Mouse (Mus musculus): Measurements from ENCODE around the gene Gm4869. TPM values are rescaled to one million over a fixed set of nuclear protein-coding genes. Genes with fewer than 3 reads are reported as not detected.

Gene Gm4869
- polyA plus RNA-seq (2015; fragmentation: Nextera tagmentation; extraction: Ambion mirVana) = not detected in 2 replicates

DNA sequence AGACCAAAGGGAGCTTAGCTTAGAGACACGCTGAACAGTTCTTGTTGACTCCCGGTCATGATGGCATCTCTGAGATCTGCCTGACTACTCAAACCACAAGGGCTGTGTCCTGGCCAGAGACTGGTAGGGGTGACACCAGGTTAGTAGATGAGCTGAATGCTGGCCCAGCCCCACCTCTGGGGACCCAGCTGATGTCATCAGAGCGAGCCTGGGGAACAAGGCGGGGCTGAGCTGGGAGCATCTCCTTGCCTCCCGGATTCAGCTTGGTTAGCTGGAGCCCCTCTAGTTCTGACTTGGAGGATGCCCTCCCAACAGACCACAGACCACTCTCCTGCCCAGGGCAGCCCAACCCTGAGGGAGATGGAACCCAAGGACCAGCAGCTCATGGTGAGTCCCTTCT lies at the start of gene Gm4869:
Gene Gm4869, plus strand, starts transcription at position 301 of the 400 bp plus-strand sequence.
- Histone ChIP-seq H3K36me3 (ENCODE audit: control insufficient read depth, insufficient read depth) (peaks cover 33% of the 10 kb centered on the region), H3K27ac (ENCODE audit: low read length) (peak within 1 kb of the TSS; percentile 0; the same call in 1 of the 2 replicates), H3K9me3 (replicated peaks; ENCODE audit: control insufficient read depth, low read length) (no peaks in the 10 kb centered on the region), H3K27me3 (ENCODE audit: control insufficient read depth, insufficient read depth, low read length) (no peaks in the 10 kb centered on the region), H3K4me2 (ENCODE audit: low read depth, low read length) (no peak within 1 kb of the TSS), H3K9ac (ENCODE audit: low read length) (no peak within 1 kb of the TSS), H3K4me3 (ENCODE audit: low read length) (no peak within 1 kb of the TSS), H3K4me1 (ENCODE audit: control insufficient read depth, insufficient read depth, low read length) (peaks cover 5% of the 10 kb centered on the region)
- 87% methylated on average over 5 of the region's 5 CpGs for WGBS
- ATAC-seq (replicated peaks; ENCODE audit: extremely low read depth, insufficient read depth, low FRiP score) = no peak

DNA sequence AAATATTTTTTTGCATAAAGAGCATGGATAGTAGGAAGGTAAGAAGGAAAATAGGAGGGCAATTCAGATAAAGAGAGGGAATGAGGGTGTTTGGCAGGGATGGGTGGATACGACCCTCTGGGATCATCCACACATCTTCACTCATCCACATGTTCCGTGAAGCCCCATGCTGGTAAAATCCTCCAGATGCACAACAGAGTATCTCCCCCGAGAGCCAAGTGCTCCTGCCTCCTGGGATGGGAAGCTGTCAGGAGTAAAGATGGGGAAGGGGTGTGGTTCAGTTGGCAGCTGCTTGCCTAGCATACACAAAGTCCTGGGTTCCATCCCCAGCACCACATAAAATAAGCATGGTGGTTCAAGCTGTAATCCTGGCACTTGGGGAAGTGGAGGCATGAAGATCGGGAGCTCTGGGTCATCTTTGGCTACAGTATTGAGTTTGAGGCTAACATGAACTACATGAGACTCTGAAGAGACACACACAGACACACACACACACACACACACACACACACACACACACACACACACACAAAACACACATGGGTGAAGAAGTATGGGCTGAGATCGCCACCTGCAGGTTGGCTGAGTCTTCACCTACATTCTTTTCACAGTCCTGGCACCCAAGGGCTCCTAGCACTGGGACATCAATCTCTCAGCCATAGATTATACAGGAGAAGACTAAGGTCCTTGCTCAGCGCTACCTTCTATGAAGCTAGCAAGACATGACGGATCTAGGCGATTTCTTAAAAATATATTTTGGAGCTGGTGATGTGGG lies 49.1 kb upstream of the Gm4869 start:
- no peak overlapping the region for H3K4me2 ChIP-seq (ENCODE audit: low read depth, low read length)
- peaks cover 2% of the 10 kb centered on the region; the same call in 1 of the 2 replicates for H3K27me3 ChIP-seq (ENCODE audit: control insufficient read depth, insufficient read depth, low read length)
- no peak for ATAC-seq (replicated peaks; ENCODE audit: extremely low read depth, insufficient read depth, low FRiP score)
- no peaks in the 10 kb centered on the region for H3K36me3 ChIP-seq (ENCODE audit: control insufficient read depth, insufficient read depth)
- no peak overlapping the region for H3K4me3 ChIP-seq (ENCODE audit: low read length)
- no peaks in the 10 kb centered on the region for H3K4me1 ChIP-seq (ENCODE audit: control insufficient read depth, insufficient read depth, low read length)
- H3K27ac ChIP-seq (ENCODE audit: low read length) = no peak overlapping the region
- WGBS = 53% methylated on average over 8 of the region's 8 CpGs
- no peaks in the 10 kb centered on the region for H3K9me3 ChIP-seq (replicated peaks; ENCODE audit: control insufficient read depth, low read length)
- H3K9ac ChIP-seq (ENCODE audit: low read length) = no peak overlapping the region

DNA sequence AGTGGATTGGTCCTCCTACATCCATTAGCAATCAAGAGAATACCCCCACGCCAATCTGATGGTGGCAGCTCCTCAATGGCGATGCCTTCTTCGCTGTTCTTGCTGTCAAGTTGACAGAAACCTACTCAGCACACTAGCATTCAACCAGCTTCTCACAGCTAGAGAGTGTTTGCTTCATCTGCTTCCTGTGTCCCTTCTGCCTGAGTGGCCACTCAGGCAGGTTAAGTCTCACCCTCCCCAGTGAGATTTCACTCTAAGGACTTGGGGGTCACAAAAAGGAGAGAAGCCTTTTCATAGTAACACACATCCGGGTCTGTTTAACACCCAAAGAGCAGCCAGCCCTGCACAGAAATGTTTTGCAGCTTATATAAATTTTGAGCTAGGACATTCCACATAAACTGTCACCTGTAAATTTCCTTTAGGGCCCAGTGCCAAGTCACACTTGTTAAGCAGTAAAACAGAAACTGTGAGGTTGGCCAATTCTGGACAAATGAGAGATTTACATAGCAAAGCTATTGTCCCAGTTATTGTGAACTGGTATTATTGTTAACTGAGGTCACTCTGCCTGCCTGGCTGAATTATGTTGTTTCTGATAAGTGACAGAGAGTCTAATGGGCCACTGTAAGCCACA lies 42.7 kb upstream of the Gm4869 start:
- Histone ChIP-seq H3K4me2 (ENCODE audit: low read depth, low read length) (no peak overlapping the region), H3K27ac (ENCODE audit: low read length) (no peak overlapping the region), H3K9me3 (replicated peaks; ENCODE audit: control insufficient read depth, low read length) (0 out of 2 replicates have a peak, but pooled peaks cover 5% of the 10 kb centered on the region), H3K9ac (ENCODE audit: low read length) (no peak overlapping the region), H3K27me3 (ENCODE audit: control insufficient read depth, insufficient read depth, low read length) (peaks cover 2% of the 10 kb centered on the region; the same call in 1 of the 2 replicates), H3K4me1 (ENCODE audit: control insufficient read depth, insufficient read depth, low read length) (no peaks in the 10 kb centered on the region), H3K36me3 (ENCODE audit: control insufficient read depth, insufficient read depth) (no peaks in the 10 kb centered on the region), H3K4me3 (ENCODE audit: low read length) (no peak overlapping the region)
- ATAC-seq (replicated peaks; ENCODE audit: extremely low read depth, insufficient read depth, low FRiP score) = no peak
- 73% methylated on average over 4 of the region's 4 CpGs for WGBS

DNA sequence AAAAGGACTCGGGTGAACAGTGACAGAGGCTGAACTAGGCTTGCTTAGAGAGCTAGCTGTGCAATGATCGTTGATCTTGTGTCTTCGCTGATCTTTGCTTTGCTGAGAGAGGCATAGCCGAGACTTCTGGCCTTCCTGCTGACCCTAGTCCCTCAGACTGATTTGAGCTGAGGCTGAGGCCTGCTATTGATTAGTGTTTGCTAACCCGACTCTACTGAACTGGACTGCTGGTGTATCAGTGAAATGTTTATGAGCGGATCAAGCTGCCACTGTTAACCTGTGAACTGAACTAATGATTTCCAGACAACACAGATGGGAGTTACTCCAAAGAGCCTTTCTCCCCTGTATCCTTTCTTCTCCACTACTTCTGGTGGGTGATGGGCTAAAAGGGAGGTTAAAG lies 40.3 kb upstream of the Gm4869 start:
- H3K9me3 ChIP-seq (replicated peaks; ENCODE audit: control insufficient read depth, low read length) = peaks cover 9% of the 10 kb centered on the region; the same call in 1 of the 2 replicates
- H3K9ac ChIP-seq (ENCODE audit: low read length) = no peak overlapping the region
- H3K4me2 ChIP-seq (ENCODE audit: low read depth, low read length) = no peak overlapping the region
- no peak for ATAC-seq (replicated peaks; ENCODE audit: extremely low read depth, insufficient read depth, low FRiP score)
- no peaks in the 10 kb centered on the region for H3K36me3 ChIP-seq (ENCODE audit: control insufficient read depth, insufficient read depth)
- H3K27me3 ChIP-seq (ENCODE audit: control insufficient read depth, insufficient read depth, low read length) = no peaks in the 10 kb centered on the region
- H3K4me3 ChIP-seq (ENCODE audit: low read length) = no peak overlapping the region
- 79% methylated on average over 6 of the region's 6 CpGs for WGBS
- H3K27ac ChIP-seq (ENCODE audit: low read length) = no peak overlapping the region
- no peaks in the 10 kb centered on the region for H3K4me1 ChIP-seq (ENCODE audit: control insufficient read depth, insufficient read depth, low read length)

DNA sequence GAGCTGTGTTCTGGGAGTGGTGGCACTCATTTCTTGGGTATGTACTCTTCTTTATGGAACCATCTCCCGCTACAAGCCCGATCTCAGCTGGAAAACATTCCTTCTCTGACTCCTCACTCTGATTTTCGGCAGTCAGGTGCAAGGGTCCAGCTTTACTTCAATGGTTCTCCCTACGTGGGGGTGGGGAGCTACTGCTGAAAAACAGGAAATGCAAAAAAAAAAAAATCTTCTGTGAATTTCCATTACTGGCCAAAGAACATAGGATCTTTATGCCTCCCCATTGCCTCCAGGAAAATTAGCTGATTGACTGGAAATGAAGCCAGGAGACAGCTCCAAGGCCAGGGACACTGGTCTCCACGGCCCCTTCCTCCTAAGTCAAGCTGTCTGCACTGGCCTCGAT lies 38.8 kb upstream of the Gm4869 start:
- no peak overlapping the region for H3K4me2 ChIP-seq (ENCODE audit: low read depth, low read length)
- no peak for ATAC-seq (replicated peaks; ENCODE audit: extremely low read depth, insufficient read depth, low FRiP score)
- no peaks in the 10 kb centered on the region for H3K4me1 ChIP-seq (ENCODE audit: control insufficient read depth, insufficient read depth, low read length)
- WGBS = 60% methylated on average over 6 of the region's 6 CpGs
- H3K27me3 ChIP-seq (ENCODE audit: control insufficient read depth, insufficient read depth, low read length) = no peaks in the 10 kb centered on the region
- H3K36me3 ChIP-seq (ENCODE audit: control insufficient read depth, insufficient read depth) = no peaks in the 10 kb centered on the region
- no peak overlapping the region for H3K9ac ChIP-seq (ENCODE audit: low read length)
- H3K9me3 ChIP-seq (replicated peaks; ENCODE audit: control insufficient read depth, low read length) = peaks cover 9% of the 10 kb centered on the region; the same call in 1 of the 2 replicates
- no peak overlapping the region for H3K4me3 ChIP-seq (ENCODE audit: low read length)
- H3K27ac ChIP-seq (ENCODE audit: low read length) = no peak overlapping the region

DNA sequence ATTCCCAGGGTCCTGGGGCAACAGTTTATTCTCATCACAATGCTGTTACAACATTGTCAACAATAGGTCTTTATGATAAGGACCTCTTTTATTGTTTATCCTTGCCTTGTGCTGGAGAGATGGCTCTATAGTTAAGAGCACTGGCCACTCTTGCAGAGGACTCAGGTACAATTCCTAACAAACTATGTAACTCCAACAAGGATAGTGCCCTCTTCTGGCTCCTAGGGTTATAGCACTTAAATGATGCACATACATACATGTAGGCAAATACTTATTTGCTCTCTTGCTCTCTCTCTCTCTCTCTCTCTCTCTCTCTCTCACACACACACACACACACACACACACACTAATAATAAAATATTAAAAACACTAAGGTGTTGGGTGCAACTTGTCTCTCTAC lies 36.6 kb upstream of the Gm4869 start:
- peaks cover 6% of the 10 kb centered on the region; the same call in 1 of the 2 replicates for H3K9me3 ChIP-seq (replicated peaks; ENCODE audit: control insufficient read depth, low read length)
- no peak overlapping the region for H3K9ac ChIP-seq (ENCODE audit: low read length)
- ATAC-seq (replicated peaks; ENCODE audit: extremely low read depth, insufficient read depth, low FRiP score) = no peak
- no peaks in the 10 kb centered on the region for H3K4me1 ChIP-seq (ENCODE audit: control insufficient read depth, insufficient read depth, low read length)
- no peak overlapping the region for H3K4me3 ChIP-seq (ENCODE audit: low read length)
- H3K27ac ChIP-seq (ENCODE audit: low read length) = no peak overlapping the region
- H3K36me3 ChIP-seq (ENCODE audit: control insufficient read depth, insufficient read depth) = no peaks in the 10 kb centered on the region
- H3K4me2 ChIP-seq (ENCODE audit: low read depth, low read length) = no peak overlapping the region
- no peaks in the 10 kb centered on the region for H3K27me3 ChIP-seq (ENCODE audit: control insufficient read depth, insufficient read depth, low read length)

DNA sequence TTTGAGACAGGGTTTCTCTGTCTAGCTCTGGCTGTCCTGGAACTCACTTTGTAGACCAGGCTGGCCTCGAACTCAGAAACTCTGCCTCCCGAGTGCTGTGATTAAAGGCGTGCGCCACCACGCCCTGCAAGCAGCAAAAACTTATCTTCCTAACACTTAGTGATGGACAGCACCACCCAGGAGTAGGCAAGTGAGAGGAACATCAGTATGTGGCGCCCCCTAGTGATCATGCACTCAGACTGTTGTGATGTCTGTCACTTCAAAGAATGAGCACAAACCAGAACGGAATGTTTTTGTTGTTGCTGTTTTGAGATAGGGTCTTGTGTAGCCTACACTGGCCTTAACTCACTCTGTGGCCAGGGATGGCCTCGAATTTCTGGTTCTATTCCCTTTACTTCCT lies 34.1 kb upstream of the Gm4869 start:
- H3K36me3 ChIP-seq (ENCODE audit: control insufficient read depth, insufficient read depth) = no peaks in the 10 kb centered on the region
- no peak overlapping the region for H3K27ac ChIP-seq (ENCODE audit: low read length)
- 29% methylated on average over 8 of the region's 8 CpGs for WGBS
- no peaks in the 10 kb centered on the region for H3K27me3 ChIP-seq (ENCODE audit: control insufficient read depth, insufficient read depth, low read length)
- H3K9ac ChIP-seq (ENCODE audit: low read length) = no peak overlapping the region
- peaks cover 4% of the 10 kb centered on the region; the same call in 1 of the 2 replicates for H3K9me3 ChIP-seq (replicated peaks; ENCODE audit: control insufficient read depth, low read length)
- no peak overlapping the region for H3K4me2 ChIP-seq (ENCODE audit: low read depth, low read length)
- H3K4me3 ChIP-seq (ENCODE audit: low read length) = no peak overlapping the region
- no peaks in the 10 kb centered on the region for H3K4me1 ChIP-seq (ENCODE audit: control insufficient read depth, insufficient read depth, low read length)
- ATAC-seq (replicated peaks; ENCODE audit: extremely low read depth, insufficient read depth, low FRiP score) = no peak

DNA sequence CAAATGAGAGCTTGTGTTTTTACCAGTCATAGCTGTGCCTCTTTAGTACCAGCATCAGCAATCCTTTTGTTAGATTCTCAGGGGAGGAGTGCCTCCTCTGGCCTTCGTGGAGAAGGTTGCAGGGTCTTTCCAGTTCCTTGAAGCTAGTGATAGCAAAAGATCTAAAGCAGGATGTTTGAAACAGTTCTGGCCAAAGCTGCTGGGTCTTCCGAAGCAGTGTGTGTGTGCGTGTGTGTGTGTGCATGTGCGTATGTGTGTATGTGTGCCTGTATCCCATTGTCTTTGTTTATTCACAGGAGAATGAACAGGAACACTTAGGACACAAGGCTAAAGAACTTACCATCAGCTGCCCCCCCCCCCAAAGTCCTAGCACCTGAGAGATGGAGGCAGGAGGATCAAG lies 30.8 kb upstream of the Gm4869 start:
- Histone ChIP-seq H3K9me3 (replicated peaks; ENCODE audit: control insufficient read depth, low read length) (no peaks in the 10 kb centered on the region), H3K4me1 (ENCODE audit: control insufficient read depth, insufficient read depth, low read length) (0 out of 2 replicates have a peak, but pooled peaks cover 2% of the 10 kb centered on the region), H3K27me3 (ENCODE audit: control insufficient read depth, insufficient read depth, low read length) (no peaks in the 10 kb centered on the region), H3K4me2 (ENCODE audit: low read depth, low read length) (no peak overlapping the region), H3K27ac (ENCODE audit: low read length) (no peak overlapping the region), H3K36me3 (ENCODE audit: control insufficient read depth, insufficient read depth) (no peaks in the 10 kb centered on the region), H3K9ac (ENCODE audit: low read length) (no peak overlapping the region), H3K4me3 (ENCODE audit: low read length) (no peak overlapping the region)
- no peak for ATAC-seq (replicated peaks; ENCODE audit: extremely low read depth, insufficient read depth, low FRiP score)
- WGBS = 58% methylated on average over 4 of the region's 4 CpGs

DNA sequence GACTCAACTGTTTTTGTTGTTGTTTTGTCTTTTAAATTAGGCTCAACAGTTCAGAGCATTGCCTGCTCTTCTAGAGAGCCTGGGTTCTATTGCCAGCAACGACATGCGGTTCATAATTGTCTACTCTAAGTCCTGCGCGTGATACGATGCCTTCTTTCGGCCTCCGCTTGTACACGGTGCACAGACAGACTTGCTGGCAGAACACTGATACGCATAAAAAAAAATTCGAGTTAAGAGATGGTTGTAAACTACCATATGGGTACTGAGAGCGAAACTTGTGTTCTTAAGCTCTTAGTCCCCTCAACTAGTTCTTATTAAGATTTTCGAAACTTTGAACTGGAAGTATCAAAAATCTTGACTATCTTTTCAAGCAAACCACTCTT lies 27.3 kb upstream of the Gm4869 start:
- Histone ChIP-seq H3K27me3 (ENCODE audit: control insufficient read depth, insufficient read depth, low read length) (no peaks in the 10 kb centered on the region), H3K4me3 (ENCODE audit: low read length) (peak overlapping the region; percentile 94), H3K36me3 (ENCODE audit: control insufficient read depth, insufficient read depth) (0 out of 2 replicates have a peak, but pooled peaks cover 3% of the 10 kb centered on the region), H3K27ac (ENCODE audit: low read length) (peak overlapping the region; percentile 86), H3K9me3 (replicated peaks; ENCODE audit: control insufficient read depth, low read length) (no peaks in the 10 kb centered on the region), H3K4me1 (ENCODE audit: control insufficient read depth, insufficient read depth, low read length) (peaks cover 21% of the 10 kb centered on the region), H3K9ac (ENCODE audit: low read length) (peak overlapping the region; percentile 93), H3K4me2 (ENCODE audit: low read depth, low read length) (peak overlapping the region; percentile 77)
- no peak for ATAC-seq (replicated peaks; ENCODE audit: extremely low read depth, insufficient read depth, low FRiP score)
- under 1% methylated on average over 12 of the region's 12 CpGs for WGBS
